Mouse (Mus musculus) spleen, adult 2 months (tissue): ENCODE measurements around the gene Blcap.

Source experiments
- CTCF ChIP-seq: fragments of 200-500 bp; IDR thresholded peaks from 2 replicates; pipeline ENCODE4 v1.5.1; 2011; ENCODE audit warnings: mild to moderate bottlenecking, inconsistent platforms; ENCODE audit not compliant: insufficient read depth, insufficient read length, insufficient replicate concordance; ENCODE audit errors: extremely low read depth
- POLR2A ChIP-seq: fragments of 200-500 bp; IDR thresholded peaks from 2 replicates; pipeline ENCODE4 v1.6.1; 2011; ENCODE audit warnings: low read depth, low read length, inconsistent platforms

DNA sequence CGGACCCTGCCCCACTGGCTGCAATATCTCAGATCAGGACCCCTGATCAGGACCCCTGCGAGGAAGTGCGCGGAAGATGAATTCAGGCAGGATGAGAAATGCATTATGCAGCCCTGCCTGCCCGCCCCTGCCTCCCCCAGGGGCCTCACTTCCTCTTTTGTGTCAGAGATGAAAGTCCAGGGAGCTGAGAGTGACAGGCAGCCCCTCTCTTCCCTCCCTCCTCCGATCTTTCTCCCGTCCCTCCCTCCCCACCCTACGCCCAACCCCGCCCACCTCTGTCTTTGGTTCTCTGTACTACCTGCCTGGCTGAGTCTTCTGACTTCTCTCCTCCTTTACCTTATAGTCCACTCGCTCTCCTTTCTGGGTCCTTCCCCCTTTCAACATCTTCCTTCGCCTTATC is 42.9 kb upstream of the Blcap start:
- TF ChIP-seq CTCF (no peak), POLR2A (no peak)
